Mouse (Mus musculus) spleen, adult 2 months (tissue): ENCODE results near the gene Rps6kc1.

Experiments used
- CTCF ChIP-seq: fragments of 200-500 bp; IDR thresholded peaks from 2 replicates; pipeline ENCODE4 v1.5.1; 2011; ENCODE audit warnings: mild to moderate bottlenecking, inconsistent platforms; ENCODE audit not compliant: insufficient read depth, insufficient read length, insufficient replicate concordance; ENCODE audit errors: extremely low read depth
- POLR2A ChIP-seq: fragments of 200-500 bp; IDR thresholded peaks from 2 replicates; pipeline ENCODE4 v1.6.1; 2011; ENCODE audit warnings: low read depth, low read length, inconsistent platforms

- no peak for TF ChIP-seq CTCF
- TF ChIP-seq POLR2A, result no peak
Measured at GRCm38 (mm10) chr1:190868790-190869189, 42.8 kb downstream of the Rps6kc1 start.
